Mouse (Mus musculus) liver, postnatal 0 days (tissue): ENCODE results near the gene Smyd3.

Experiments
- CTCF ChIP-seq: sonication (generic); IDR thresholded peaks from 2 replicates; pipeline ENCODE4 v1.5.1; 2016; ENCODE audit warnings: antibody characterized with exemption, low read depth
- EP300 ChIP-seq: IDR thresholded peaks from 2 replicates; pipeline ENCODE4 v1.6.1; 2016; ENCODE audit warnings: antibody characterized with exemption, low read depth, mild to moderate bottlenecking

GRCm38 (mm10) chr1:179434443-179435260 lies 83.2 kb downstream of the Smyd3 start:
- TF ChIP-seq EP300 (no peak), CTCF (no peak)
